Mouse (Mus musculus): ENCODE measurements at regions not wholly inside any gene's neighbourhood (a gene's known extent, or its start where the extent isn't known, plus 50 kb on each side); places are given as distances from the start of the nearest gene placed in this dataset.

DNA sequence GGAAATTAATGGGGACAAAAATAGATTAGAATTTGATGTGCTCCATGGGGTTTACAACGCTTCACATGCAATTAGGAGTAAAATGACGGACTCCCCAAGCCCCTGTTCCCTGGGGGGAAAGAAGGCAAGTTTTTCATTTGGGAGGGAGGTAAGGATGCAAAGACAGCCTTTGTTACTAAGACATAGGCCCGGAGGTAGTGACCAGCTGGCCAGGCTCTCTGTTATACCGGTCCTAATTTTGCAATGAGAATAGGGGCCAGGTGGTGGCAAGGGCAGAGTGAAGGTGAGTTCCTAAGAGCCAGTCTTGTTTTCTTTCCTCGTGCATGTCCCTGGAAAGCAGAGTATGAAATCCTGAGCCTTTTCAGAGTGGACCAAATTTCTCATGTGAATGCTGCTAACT, 280.9 kb downstream of the Lmx1a start:
- Histone ChIP-seq H3K27ac (ENCODE audit: control insufficient read depth, insufficient read depth, low read depth, low read length, poor library complexity) (no peak overlapping the region), H3K4me1 (ENCODE audit: control insufficient read depth, insufficient read depth, low read length) (no peaks in the 10 kb centered on the region), H3K4me3 (replicated peaks; ENCODE audit: control insufficient read depth, low read depth, low read length) (no peak overlapping the region)
- TF ChIP-seq POLR2A (IDR thresholded peaks at IDR 0.05; ENCODE audit: borderline replicate concordance, control insufficient read depth, low read depth, low read length): no peak
- no peak for TF ChIP-seq CTCF (IDR thresholded peaks at IDR 0.05; ENCODE audit: control insufficient read depth, insufficient read depth, low read length)
- WGBS: 81% methylated on average over 5 of the region's 5 CpGs

- H3K4me1 ChIP-seq (ENCODE audit: control insufficient read depth, insufficient read depth, low read length): no peaks in the 10 kb centered on the region
- H3K4me3 ChIP-seq (replicated peaks; ENCODE audit: control insufficient read depth, low read depth, low read length): no peak overlapping the region
- 71% methylated on average over 3 of the region's 3 CpGs for WGBS
- TF ChIP-seq CTCF (IDR thresholded peaks at IDR 0.05; ENCODE audit: control insufficient read depth, insufficient read depth, low read length): no peak
- TF ChIP-seq POLR2A (IDR thresholded peaks at IDR 0.05; ENCODE audit: borderline replicate concordance, control insufficient read depth, low read depth, low read length): no peak
- no peak overlapping the region for H3K27ac ChIP-seq (ENCODE audit: control insufficient read depth, insufficient read depth, low read depth, low read length, poor library complexity)
These were observed 287.7 kb downstream of the Lmx1a start for GRCm38 (mm10) chr1:167976708-167977107.

GRCm38 (mm10) chr1:167979187-167979586, 290.1 kb downstream of the Lmx1a start:
- TF ChIP-seq POLR2A (IDR thresholded peaks at IDR 0.05; ENCODE audit: borderline replicate concordance, control insufficient read depth, low read depth, low read length) (no peak), CTCF (IDR thresholded peaks at IDR 0.05; ENCODE audit: control insufficient read depth, insufficient read depth, low read length) (no peak)
- H3K27ac ChIP-seq (ENCODE audit: control insufficient read depth, insufficient read depth, low read depth, low read length, poor library complexity): no peak overlapping the region
- WGBS: 40% methylated on average over 3 of the region's 3 CpGs
- H3K4me1 ChIP-seq (ENCODE audit: control insufficient read depth, insufficient read depth, low read length): no peaks in the 10 kb centered on the region
- no peak overlapping the region for H3K4me3 ChIP-seq (replicated peaks; ENCODE audit: control insufficient read depth, low read depth, low read length)

GRCm38 (mm10) chr1:167979588-167979987, 290.6 kb downstream of the Lmx1a start:
- Histone ChIP-seq H3K4me1 (ENCODE audit: control insufficient read depth, insufficient read depth, low read length) (no peaks in the 10 kb centered on the region), H3K27ac (ENCODE audit: control insufficient read depth, insufficient read depth, low read depth, low read length, poor library complexity) (no peak overlapping the region), H3K4me3 (replicated peaks; ENCODE audit: control insufficient read depth, low read depth, low read length) (no peak overlapping the region)
- whole genome bisulfite sequencing: 84% methylated on average over 5 of the region's 5 CpGs
- TF ChIP-seq POLR2A (IDR thresholded peaks at IDR 0.05; ENCODE audit: borderline replicate concordance, control insufficient read depth, low read depth, low read length): no peak
- TF ChIP-seq CTCF (IDR thresholded peaks at IDR 0.05; ENCODE audit: control insufficient read depth, insufficient read depth, low read length): no peak

GRCm38 (mm10) chr1:167981292-167981691, 292.3 kb downstream of the Lmx1a start:
- Histone ChIP-seq H3K27ac (ENCODE audit: control insufficient read depth, insufficient read depth, low read depth, low read length, poor library complexity) (no peak overlapping the region), H3K4me1 (ENCODE audit: control insufficient read depth, insufficient read depth, low read length) (no peaks in the 10 kb centered on the region), H3K4me3 (replicated peaks; ENCODE audit: control insufficient read depth, low read depth, low read length) (no peak overlapping the region)
- TF ChIP-seq POLR2A (IDR thresholded peaks at IDR 0.05; ENCODE audit: borderline replicate concordance, control insufficient read depth, low read depth, low read length) (no peak), CTCF (IDR thresholded peaks at IDR 0.05; ENCODE audit: control insufficient read depth, insufficient read depth, low read length) (no peak)
- 71% methylated on average over 2 of the region's 2 CpGs for WGBS

DNA sequence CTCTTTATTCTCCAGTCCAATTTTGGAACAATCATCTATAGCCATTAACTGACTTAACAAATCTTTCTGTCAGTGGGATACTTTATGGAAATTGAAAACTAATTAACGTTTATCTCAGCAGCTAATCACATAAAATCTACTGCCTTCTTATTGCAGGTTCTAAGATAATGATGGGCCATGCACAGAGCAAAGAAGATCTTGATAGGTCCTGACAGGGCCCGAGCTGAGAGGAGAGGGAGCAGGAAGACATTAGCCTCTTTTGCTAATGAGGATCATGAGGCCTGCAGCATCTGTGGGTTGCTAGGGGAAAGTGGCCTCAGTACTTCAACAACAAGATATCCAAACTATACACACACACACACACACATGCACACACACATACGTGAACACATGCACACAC, 318.4 kb downstream of the Lmx1a start:
- 73% methylated on average over 3 of the region's 3 CpGs for WGBS
- H3K4me1 ChIP-seq (ENCODE audit: control insufficient read depth, insufficient read depth, low read length): no peaks in the 10 kb centered on the region
- no peak overlapping the region for H3K27ac ChIP-seq (ENCODE audit: control insufficient read depth, insufficient read depth, low read depth, low read length, poor library complexity)
- TF ChIP-seq CTCF (IDR thresholded peaks at IDR 0.05; ENCODE audit: control insufficient read depth, insufficient read depth, low read length): no peak
- H3K4me3 ChIP-seq (replicated peaks; ENCODE audit: control insufficient read depth, low read depth, low read length): no peak overlapping the region

GRCm38 (mm10) chr1:168008216-168008615, 319.2 kb downstream of the Lmx1a start:
- no peak overlapping the region for H3K4me3 ChIP-seq (replicated peaks; ENCODE audit: control insufficient read depth, low read depth, low read length)
- 77% methylated on average over 1 of the region's 1 CpGs for WGBS
- H3K4me1 ChIP-seq (ENCODE audit: control insufficient read depth, insufficient read depth, low read length): no peaks in the 10 kb centered on the region
- no peak overlapping the region for H3K27ac ChIP-seq (ENCODE audit: control insufficient read depth, insufficient read depth, low read depth, low read length, poor library complexity)
- TF ChIP-seq POLR2A (IDR thresholded peaks at IDR 0.05; ENCODE audit: borderline replicate concordance, control insufficient read depth, low read depth, low read length) (no peak), CTCF (IDR thresholded peaks at IDR 0.05; ENCODE audit: control insufficient read depth, insufficient read depth, low read length) (no peak)

DNA sequence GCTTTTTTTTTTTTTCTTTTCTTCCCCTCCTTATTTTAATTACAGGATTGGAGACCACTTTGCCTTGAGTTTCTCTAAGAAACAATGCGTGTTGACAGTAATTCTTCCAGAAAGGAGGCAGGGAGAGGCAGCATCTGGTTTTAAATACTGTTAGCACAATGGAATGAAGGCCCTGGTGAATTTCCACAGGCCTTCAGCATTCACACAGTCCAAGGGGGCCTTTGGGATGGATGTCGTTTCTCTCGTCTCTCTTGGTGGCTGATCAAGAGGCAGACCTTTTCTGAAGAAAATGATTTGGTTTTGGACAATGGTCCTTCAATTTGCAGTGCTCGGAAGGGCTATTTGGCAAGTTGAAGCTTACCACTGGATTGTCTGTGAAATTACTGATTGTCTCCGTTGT, 321.4 kb downstream of the Lmx1a start:
- no peaks in the 10 kb centered on the region for H3K4me1 ChIP-seq (ENCODE audit: control insufficient read depth, insufficient read depth, low read length)
- TF ChIP-seq POLR2A (IDR thresholded peaks at IDR 0.05; ENCODE audit: borderline replicate concordance, control insufficient read depth, low read depth, low read length) (no peak), CTCF (IDR thresholded peaks at IDR 0.05; ENCODE audit: control insufficient read depth, insufficient read depth, low read length) (no peak)
- WGBS: 79% methylated on average over 5 of the region's 5 CpGs
- H3K27ac ChIP-seq (ENCODE audit: control insufficient read depth, insufficient read depth, low read depth, low read length, poor library complexity): no peak overlapping the region
- no peak overlapping the region for H3K4me3 ChIP-seq (replicated peaks; ENCODE audit: control insufficient read depth, low read depth, low read length)

DNA sequence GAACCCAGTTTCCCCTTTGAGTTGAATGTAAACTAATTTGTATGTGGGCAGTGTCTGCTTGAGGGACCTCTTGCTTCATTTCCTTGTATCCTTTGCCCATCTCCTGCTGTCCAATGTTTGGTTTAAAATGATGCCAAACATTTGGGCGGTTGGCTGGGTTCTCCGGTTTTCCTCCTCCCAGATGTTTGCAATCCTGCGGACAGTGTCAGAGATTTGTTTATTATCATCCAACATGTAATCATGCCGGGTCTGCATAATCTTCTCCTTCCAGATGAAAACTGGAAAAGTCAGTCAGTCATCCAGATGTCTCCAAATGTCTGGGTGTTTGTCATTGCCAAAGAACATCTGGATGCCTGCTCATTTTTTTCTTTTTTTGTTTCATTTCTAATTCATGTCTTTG, 323.0 kb downstream of the Lmx1a start:
- Histone ChIP-seq H3K4me1 (ENCODE audit: control insufficient read depth, insufficient read depth, low read length) (no peaks in the 10 kb centered on the region), H3K4me3 (replicated peaks; ENCODE audit: control insufficient read depth, low read depth, low read length) (no peak overlapping the region), H3K27ac (ENCODE audit: control insufficient read depth, insufficient read depth, low read depth, low read length, poor library complexity) (no peak overlapping the region)
- TF ChIP-seq CTCF (IDR thresholded peaks at IDR 0.05; ENCODE audit: control insufficient read depth, insufficient read depth, low read length): no peak
- TF ChIP-seq POLR2A (IDR thresholded peaks at IDR 0.05; ENCODE audit: borderline replicate concordance, control insufficient read depth, low read depth, low read length): no peak
- 81% methylated on average over 4 of the region's 4 CpGs for WGBS
